Mouse (Mus musculus): ENCODE results near the gene Crybg3.

DNA sequence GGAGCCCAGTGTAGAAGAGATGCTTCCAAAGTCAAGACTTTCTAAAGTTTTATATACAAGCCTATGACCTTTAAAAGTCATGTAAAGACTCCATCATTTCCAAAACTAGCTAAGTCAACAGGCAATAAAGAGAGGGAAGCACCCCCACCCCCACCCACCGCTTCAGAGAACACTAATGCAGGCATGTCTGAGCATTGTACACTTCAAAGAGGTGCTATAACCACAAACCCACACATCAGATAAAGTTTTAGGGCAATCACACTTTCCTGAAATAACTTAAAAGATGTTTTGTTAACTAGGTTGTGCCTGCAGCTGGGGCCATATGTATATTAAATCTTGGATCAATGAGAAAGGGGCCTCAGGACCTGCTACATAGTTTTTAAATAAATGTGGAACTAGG, 130.9 kb downstream of the Crybg3 start:
- TF ChIP-seq ELF1 (IDR thresholded peaks at IDR 0.05; ENCODE audit: low read depth, low read length), result no peak
- TF ChIP-seq GABPA (IDR thresholded peaks at IDR 0.05; ENCODE audit: insufficient replicate concordance, low read depth, low read length), result no peak
- TF ChIP-seq CHD2 (IDR thresholded peaks at IDR 0.05; ENCODE audit: low read length), result no peak
- TF ChIP-seq POLR2A (IDR thresholded peaks at IDR 0.05; ENCODE audit: low read depth, low read length), result no peak
- TF ChIP-seq CTCF (conservative IDR thresholded peaks at IDR 0.05 in 1 of 2, IDR thresholded peaks at IDR 0.05 in 1 of 2; ENCODE audit: low read depth in 2 of 2, low read length in 2 of 2), result no peak
- TF ChIP-seq BHLHE40 (IDR thresholded peaks at IDR 0.05; ENCODE audit: low read depth, low read length), result no peak
- no peak for TF ChIP-seq TCF12 (IDR thresholded peaks at IDR 0.05; ENCODE audit: low read depth, low read length)
- no peak for TF ChIP-seq ZC3H11A (IDR thresholded peaks at IDR 0.05; ENCODE audit: low read depth, low read length)
- TF ChIP-seq UBTF (IDR thresholded peaks at IDR 0.05; ENCODE audit: low read depth, low read length), result no peak
- no peak for TF ChIP-seq MYC (IDR thresholded peaks at IDR 0.05; ENCODE audit: low read depth, low read length)
- no peak for TF ChIP-seq MXI1 (IDR thresholded peaks at IDR 0.05; ENCODE audit: low read depth, low read length)
- TF ChIP-seq EP300 (IDR thresholded peaks at IDR 0.05; ENCODE audit: low read length), result no peak
- no peak for TF ChIP-seq ZKSCAN1 (IDR thresholded peaks at IDR 0.05; ENCODE audit: borderline replicate concordance, low read depth, low read length)
- TF ChIP-seq MEF2A (IDR thresholded peaks at IDR 0.05; ENCODE audit: borderline replicate concordance, low read depth, low read length), result no peak
